Mouse (Mus musculus): ENCODE data around the gene H60b. TPM values are rescaled to one million over a fixed set of nuclear protein-coding genes. Genes with fewer than 3 reads are reported as not detected.
"Not testable (repeated sequence)": the region's sequence is repeated elsewhere in the genome, so short reads cannot be mapped to it uniquely, and the experiment has no call there.

H60b gene
- total RNA-seq (2021): not detected

GRCm38 (mm10) chr10:22158310-22158999 is at the start of gene H60b, which contains the start of gene Raet1e:
H60b (plus strand) TSS chr10:22158586.
Raet1e (plus strand) TSS chr10:22158569.
- not testable (repeated sequence) for DNase-seq (ENCODE audit: extremely low spot score in 1 of 2, low spot score in 1 of 2)

DNA sequence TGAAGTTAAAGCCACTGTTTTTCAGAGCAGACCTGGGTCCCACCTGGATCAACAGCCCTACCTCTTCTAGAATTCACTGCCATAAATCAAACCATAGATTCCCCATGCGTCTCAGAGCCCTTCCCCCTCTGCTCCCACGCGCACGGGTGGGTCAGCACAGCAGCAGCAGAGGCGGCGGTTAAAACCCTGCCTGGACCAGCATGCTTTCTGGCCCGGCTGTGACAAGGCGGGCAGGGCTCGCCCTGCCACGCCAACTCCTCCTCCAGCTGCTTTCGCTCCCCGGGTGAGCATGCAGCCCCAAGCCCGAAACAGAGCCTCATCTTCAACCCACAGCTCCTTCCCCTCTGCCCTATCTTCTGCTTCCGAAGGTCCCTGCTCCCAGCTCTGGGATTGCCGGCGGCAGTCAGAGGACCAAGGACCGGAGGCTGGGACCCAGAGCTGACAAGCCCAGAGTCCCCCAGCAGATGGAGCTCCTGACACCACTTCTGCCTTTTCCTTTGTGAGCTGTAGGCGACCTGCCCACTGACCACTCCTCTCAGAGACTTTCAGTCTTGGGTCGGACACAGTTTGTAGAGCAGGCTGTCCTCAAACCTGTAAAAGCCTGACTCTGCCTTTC is 17.6 kb upstream of the H60b start:
- peak in 1 of 2 experiments; percentile 65 for DNase-seq (ENCODE audit: extremely low spot score in 1 of 2, low spot score in 1 of 2)

- DNase-seq (ENCODE audit: extremely low spot score in 1 of 2, low spot score in 1 of 2): not testable (repeated sequence)
These were observed 16.2 kb upstream of the H60b start for GRCm38 (mm10) chr10:22142194-22142593.

GRCm38 (mm10) chr10:22142926-22143325 is 15.5 kb upstream of the H60b start:
- no peak for DNase-seq (ENCODE audit: extremely low spot score in 1 of 2, low spot score in 1 of 2)

GRCm38 (mm10) chr10:22148441-22149072 is 9.8 kb upstream of the H60b start:
- DNase-seq (ENCODE audit: extremely low spot score in 1 of 2, low spot score in 1 of 2): no peak

DNA sequence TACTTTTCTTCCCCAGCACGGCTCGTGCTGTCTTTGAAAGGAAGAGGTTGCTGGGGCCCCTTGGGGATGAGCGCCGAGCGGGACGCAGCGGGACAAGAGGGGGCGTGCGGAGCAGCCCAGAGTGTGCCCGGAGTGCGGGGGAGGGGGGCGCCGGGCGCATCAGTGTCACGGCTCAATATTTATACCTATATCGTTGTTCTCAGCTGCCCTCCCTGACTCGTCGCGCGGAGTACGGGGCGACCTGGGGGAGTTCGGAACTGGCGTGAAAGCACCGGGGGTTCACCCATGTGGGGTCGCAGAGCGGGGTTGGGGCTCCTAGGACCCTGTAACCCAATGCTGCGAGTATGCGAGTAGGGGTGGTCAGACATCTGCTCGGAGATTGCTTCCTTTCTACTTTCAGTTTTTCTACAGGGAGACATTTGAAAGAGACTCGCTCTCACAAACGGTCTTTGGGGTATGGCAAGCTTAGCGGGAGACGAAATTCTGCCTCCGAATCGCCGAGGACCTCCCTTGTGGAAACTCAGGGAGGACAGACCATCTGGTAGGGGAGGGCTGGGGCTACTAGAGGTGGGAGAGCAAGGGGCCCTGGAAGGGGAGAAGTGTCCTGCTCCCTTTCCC is 9.2 kb upstream of the H60b start, which contains the start of gene E030030I06Rik:
Gene E030030I06Rik (minus strand): TSS at position 198 of the 618 bp plus-strand sequence.
- no peak for DNase-seq (ENCODE audit: extremely low spot score in 1 of 2, low spot score in 1 of 2)

DNA sequence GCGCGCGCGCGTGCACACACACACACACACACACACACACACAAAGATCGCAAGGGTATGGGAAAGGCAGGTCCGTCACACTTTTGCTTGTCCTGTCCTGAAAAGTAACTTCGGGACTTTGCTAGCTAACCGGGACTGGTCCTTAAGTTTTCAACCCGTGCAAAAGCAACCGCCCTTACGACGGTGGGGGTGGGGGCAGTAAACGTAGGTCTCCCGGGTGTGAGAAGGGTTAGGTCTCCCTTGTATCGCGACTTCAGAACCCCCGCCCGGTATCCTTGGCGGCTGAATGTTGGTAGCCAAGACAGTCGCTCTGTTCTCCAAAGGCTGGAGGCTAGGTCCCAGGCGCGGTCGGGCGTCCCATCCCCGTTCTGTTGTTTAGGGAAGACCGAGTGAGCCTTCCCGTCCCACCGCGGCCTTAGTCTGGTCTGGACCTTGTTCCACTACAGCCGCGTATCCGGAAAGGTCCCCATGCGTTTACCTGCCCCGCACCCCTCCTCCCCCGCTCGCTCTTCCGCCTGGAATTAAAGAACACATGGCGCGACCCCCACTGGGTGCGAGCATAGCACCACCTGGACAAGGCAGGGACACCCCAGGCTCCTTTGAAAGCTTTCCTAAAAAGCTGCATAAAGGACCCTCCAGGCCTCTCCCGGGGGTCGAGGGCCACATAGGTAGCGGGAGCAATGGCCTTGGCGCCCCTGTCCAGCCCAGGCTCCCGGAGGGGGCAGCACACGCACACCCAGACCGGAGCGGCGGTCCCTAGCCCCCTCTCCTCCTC is 8.5 kb upstream of the H60b start:
- no peak for DNase-seq (ENCODE audit: extremely low spot score in 1 of 2, low spot score in 1 of 2)

- DNase-seq (ENCODE audit: extremely low spot score in 1 of 2, low spot score in 1 of 2): no peak
These were observed 7.8 kb upstream of the H60b start for GRCm38 (mm10) chr10:22150593-22150992.

- not testable (repeated sequence) for DNase-seq (ENCODE audit: extremely low spot score in 1 of 2, low spot score in 1 of 2)
These were observed 7.1 kb upstream of the H60b start for GRCm38 (mm10) chr10:22151056-22151862.

- DNase-seq (ENCODE audit: extremely low spot score in 1 of 2, low spot score in 1 of 2): not testable (repeated sequence)
These were observed 6.3 kb upstream of the H60b start for GRCm38 (mm10) chr10:22151863-22152640.

GRCm38 (mm10) chr10:22153147-22153690 is 5.2 kb upstream of the H60b start:
- not testable (repeated sequence) for DNase-seq (ENCODE audit: extremely low spot score in 1 of 2, low spot score in 1 of 2)

GRCm38 (mm10) chr10:22154127-22154526 is 4.3 kb upstream of the H60b start:
- DNase-seq (ENCODE audit: extremely low spot score in 1 of 2, low spot score in 1 of 2): not testable (repeated sequence)

DNA sequence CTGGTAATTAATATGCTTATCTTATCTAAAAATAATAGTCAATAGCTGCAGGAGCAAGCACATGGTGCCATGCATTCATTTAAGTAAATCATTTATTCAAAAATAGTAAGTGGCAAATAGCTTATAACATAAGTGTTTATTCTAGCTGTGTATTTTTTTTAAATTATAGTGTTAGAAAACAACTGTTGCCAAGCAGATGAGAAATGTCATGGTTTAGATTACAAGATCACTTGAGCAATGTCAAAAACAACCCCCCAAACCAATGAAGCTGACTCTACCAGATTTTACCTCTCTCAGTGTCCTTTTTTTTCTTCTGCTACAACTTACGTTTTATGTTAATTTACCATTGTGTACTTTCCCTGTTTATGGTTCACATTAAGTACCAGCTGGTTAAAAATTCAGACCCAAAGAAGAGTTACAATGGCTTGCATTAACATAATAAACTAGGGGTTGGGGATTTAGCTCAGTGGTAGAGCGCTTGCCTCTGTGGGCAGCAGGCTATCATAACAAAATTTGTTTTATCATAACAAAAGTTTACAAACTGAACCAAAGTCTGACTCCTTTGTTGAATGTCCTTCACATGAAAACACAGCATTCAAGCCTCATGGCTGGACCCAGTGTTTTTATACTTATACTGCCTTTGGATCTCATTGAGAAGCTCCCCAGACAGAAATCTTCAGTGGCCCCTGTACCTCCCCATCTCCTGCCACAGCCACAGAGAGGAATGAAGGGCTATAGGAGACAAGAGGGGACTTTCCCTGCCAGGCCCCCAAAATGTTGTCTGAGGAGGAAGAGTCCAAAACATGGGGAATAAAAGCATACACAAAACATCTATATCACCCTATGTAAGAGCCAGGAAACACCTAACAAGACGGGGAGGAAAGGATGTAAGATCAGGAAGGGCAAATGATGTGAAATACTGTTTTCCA is 3.3 kb upstream of the H60b start:
- DNase-seq (ENCODE audit: extremely low spot score in 1 of 2, low spot score in 1 of 2): no peak

DNA sequence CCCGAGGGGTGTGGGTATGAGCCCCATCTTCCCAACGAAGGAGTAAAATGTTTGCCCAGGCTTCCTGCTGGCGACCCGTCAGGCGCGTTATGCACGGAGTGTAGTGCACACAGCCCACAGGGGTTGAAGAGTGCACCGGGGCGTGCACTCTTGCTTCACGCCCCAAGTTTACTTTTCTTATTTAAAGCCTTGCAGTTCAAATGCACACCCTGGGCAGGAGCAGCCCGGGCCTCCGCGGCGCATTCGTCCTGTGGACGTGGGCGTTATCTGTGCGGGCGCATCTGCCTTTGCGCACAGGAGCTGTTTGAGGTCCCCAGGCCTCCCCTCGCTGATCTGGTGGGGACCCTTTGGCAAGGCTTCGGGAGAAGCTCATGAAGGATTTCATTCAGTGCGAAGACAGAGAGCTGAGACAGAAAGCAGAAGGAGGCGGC is 760 bp downstream of the H60b start:
- DNase-seq (ENCODE audit: extremely low spot score in 1 of 2, low spot score in 1 of 2): no peak

- DNase-seq (ENCODE audit: extremely low spot score in 1 of 2, low spot score in 1 of 2): no peak
These were observed 1.3 kb downstream of the H60b start for GRCm38 (mm10) chr10:22159581-22160140.

GRCm38 (mm10) chr10:22163279-22163678 is 4.9 kb downstream of the H60b start:
- DNase-seq (ENCODE audit: extremely low spot score in 1 of 2, low spot score in 1 of 2): not testable (repeated sequence)
